Mouse (Mus musculus): ENCODE data around the gene Rrm1. TPM values are rescaled to one million over a fixed set of nuclear protein-coding genes. Genes with fewer than 3 reads are reported as not detected.

Gene Rrm1
- total RNA-seq, 4 experiments from 2014 or later = 8.8 to 13.1 (median 10.9) TPM

Other genes with a start within 250 kb of the Rrm1 start
- 10 to 100 TPM; 31.6 to 34.8 (median 32.8) TPM for gene Nup98, start 231.5 kb upstream of the Rrm1 start, total RNA-seq (2022)
- gene Pgap2, start 231.5 kb upstream of the Rrm1 start, total RNA-seq (2022) = 10 to 100 TPM; 62.6 to 83.1 (median 73.8) TPM
- 10 to 100 TPM; 17.5 to 20.1 (median 19.2) TPM for gene Rhog, start 185.6 kb upstream of the Rrm1 start, total RNA-seq (2022)
- gene Stim1, start 173.9 kb upstream of the Rrm1 start, total RNA-seq (2022) = 10 to 100 TPM; 21.9 to 25.1 (median 24.0) TPM
- gene Olfr543, start 40.0 kb downstream of the Rrm1 start, total RNA-seq (2022) = not detected
- gene Olfr544, start 46.6 kb downstream of the Rrm1 start, total RNA-seq (2022) = not detected
- gene Olfr545, start 57.9 kb downstream of the Rrm1 start, total RNA-seq (2022) = not detected
- not detected for gene Olfr547, start 93.1 kb downstream of the Rrm1 start, total RNA-seq (2022)
- gene Olfr548-ps1, start 99.2 kb downstream of the Rrm1 start, total RNA-seq (2022) = not detected
- gene Olfr549, start 108.2 kb downstream of the Rrm1 start, total RNA-seq (2022) = not detected
- gene Trim21, start 123.8 kb downstream of the Rrm1 start, total RNA-seq (2022) = 1 to 10 TPM; 5.1 to 8.2 (median 6.2) TPM
- gene Olfr550, start 129.7 kb downstream of the Rrm1 start, total RNA-seq (2022) = under 1 TPM in 3 of 4 experiments, not detected in 1; 0.26 to 0.41 (median 0.27) TPM
- not detected for gene Olfr551, start 150.2 kb downstream of the Rrm1 start, total RNA-seq (2022)
- gene Olfr552, start 156.1 kb downstream of the Rrm1 start, total RNA-seq (2022) = under 1 TPM; 0.11 to 0.20 (median 0.14) TPM
- not detected for gene Olfr553, start 176.5 kb downstream of the Rrm1 start, total RNA-seq (2022)
- not detected for gene Olfr554, start 196.7 kb downstream of the Rrm1 start, total RNA-seq (2022)
- gene Olfr555, start 217.1 kb downstream of the Rrm1 start, total RNA-seq (2022) = not detected
- not detected for gene Olfr556, start 223.2 kb downstream of the Rrm1 start, total RNA-seq (2022)
- 10 to 100 TPM in 2 of 4 experiments, 1 to 10 TPM in 2; 7.1 to 12.6 (median 10.1) TPM for gene Trim68, start 245.6 kb downstream of the Rrm1 start, total RNA-seq (2022)